Mouse (Mus musculus): ENCODE results near the gene Ciapin1. TPM values are rescaled to one million over a fixed set of nuclear protein-coding genes. Genes with fewer than 3 reads are reported as not detected.
A peak's percentile ranks its signal among the peaks of the same experiment; 100 is the strongest.

The Ciapin1 gene
- total RNA-seq (2014; rRNA removed) = 9.5 and 11.9 TPM in 2 replicates
- 48.9 and 57.3 TPM in 2 replicates for polyA plus RNA-seq (2012; rRNA removed)

DNA sequence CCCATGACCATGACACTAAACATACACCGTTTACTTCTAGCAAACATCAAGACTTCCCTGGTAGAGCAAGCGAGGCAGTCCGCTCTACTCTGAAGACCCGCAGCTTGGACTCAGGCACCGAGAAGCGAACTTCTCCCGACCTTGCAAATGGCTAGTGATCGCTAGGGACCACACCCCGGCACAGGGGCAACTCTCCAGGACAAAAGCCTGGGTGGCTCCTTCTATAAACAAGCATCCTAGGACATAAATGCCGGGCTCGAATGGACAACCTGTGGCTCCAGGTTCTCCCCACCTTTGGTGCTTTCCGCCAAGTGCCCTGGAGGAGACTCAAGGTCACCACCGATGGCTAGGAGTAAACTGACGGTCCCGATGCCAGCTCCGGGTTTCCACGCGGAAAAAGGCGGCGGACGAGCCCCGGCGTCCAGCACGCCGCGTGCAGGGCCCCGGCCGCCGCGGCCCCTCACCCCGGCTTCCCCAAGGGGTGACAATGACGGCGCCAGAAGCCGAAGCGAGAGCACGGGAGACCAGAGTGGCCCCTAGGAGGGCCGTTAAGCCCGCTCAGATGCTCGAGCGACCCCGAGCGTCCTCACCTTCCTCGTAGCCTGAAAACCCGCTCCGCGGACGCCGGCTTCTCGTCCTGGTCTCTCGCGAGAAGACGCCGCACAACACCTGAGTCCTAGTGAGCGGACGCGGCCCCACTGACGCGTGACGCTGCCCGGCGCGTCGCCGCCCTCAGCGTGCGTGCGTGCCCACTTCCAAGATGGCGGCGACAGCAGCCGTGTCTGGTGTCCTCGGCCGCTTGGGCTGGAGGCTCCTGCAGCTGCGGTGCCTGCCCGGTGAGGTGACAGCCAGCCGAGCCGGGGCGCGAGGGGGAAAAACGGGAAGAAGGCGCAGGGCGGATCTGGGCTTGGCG is at the start of gene Ciapin1, which contains the start of gene Coq9:
TSS of gene Ciapin1 (minus strand) at position 697 of the 913 bp plus-strand sequence.
TSS of gene Coq9 (plus strand) at position 660 of the 913 bp plus-strand sequence.
- peak; percentile 79 for DNase-seq (ENCODE audit: extremely low read depth, low read depth, low spot score)
- Histone ChIP-seq H3K27ac (replicated peaks; ENCODE audit: insufficient read depth, low read depth, low read length) (peak within 1 kb of the TSS; percentile 98), H3K4me1 (ENCODE audit: control insufficient read depth, insufficient read depth, low read length) (peaks cover 13% of the 10 kb centered on the region), H3K79me2 (ENCODE audit: control insufficient read depth, insufficient read depth, low read length) (peaks cover 12% of the 10 kb centered on the region; the same call in 1 of the 2 replicates), H3K9ac (ENCODE audit: low read depth, low read length) (peak within 1 kb of the TSS; percentile 96), H3K36me3 (ENCODE audit: control insufficient read depth, insufficient read depth, low read length) (no peaks in the 10 kb centered on the region; the same call in 1 of the 2 replicates), H3K4me3 (ENCODE audit: insufficient read depth, low read depth, low read length) (peak within 1 kb of the TSS; percentile 89), H3K27me3 (ENCODE audit: control insufficient read depth, insufficient read depth, low read length) (no peaks in the 10 kb centered on the region)
- WGBS = under 1% methylated on average over 82 of the region's 82 CpGs
- no peak for TF ChIP-seq CTCF (IDR thresholded peaks at IDR 0.05; ENCODE audit: low read depth, low read length)
- TF ChIP-seq POLR2A (IDR thresholded peaks at IDR 0.05; ENCODE audit: extremely low read depth, insufficient read depth, low read length) = peak; percentile 80; the same call in 1 of the 2 replicates

DNA sequence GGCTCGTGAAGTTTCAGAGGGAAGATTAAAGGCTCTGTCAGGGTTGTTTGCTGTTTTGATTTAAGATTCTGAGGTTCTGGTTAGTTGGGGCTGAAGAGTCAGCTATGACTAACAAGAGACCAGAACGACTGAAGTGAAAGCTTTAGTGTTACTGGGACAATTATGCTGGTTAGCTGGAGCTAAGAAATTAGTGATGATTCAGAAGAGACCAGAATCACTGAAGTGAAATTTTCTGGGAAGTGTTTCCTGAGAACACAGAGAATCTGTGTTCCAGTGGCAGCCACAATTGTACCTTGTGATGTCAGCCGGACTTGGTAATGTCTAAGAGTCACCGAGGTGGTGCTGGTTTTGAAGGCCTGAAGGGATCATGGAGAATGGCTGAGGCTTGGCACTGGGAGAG is 42.6 kb upstream of the Ciapin1 start:
- Histone ChIP-seq H3K4me3 (ENCODE audit: insufficient read depth, low read depth, low read length) (no peak overlapping the region), H3K36me3 (ENCODE audit: control insufficient read depth, insufficient read depth, low read length) (no peaks in the 10 kb centered on the region), H3K9ac (ENCODE audit: low read depth, low read length) (no peak overlapping the region), H3K4me1 (ENCODE audit: control insufficient read depth, insufficient read depth, low read length) (no peaks in the 10 kb centered on the region; the same call in 1 of the 2 replicates), H3K27ac (replicated peaks; ENCODE audit: insufficient read depth, low read depth, low read length) (no peak overlapping the region), H3K27me3 (ENCODE audit: control insufficient read depth, insufficient read depth, low read length) (no peaks in the 10 kb centered on the region), H3K79me2 (ENCODE audit: control insufficient read depth, insufficient read depth, low read length) (no peaks in the 10 kb centered on the region)
- WGBS = 78% methylated on average over 4 of the region's 4 CpGs
- no peak for DNase-seq (ENCODE audit: extremely low read depth, low read depth, low spot score)
- TF ChIP-seq POLR2A (IDR thresholded peaks at IDR 0.05; ENCODE audit: extremely low read depth, insufficient read depth, low read length) (no peak), CTCF (IDR thresholded peaks at IDR 0.05; ENCODE audit: low read depth, low read length) (no peak)

GRCm38 (mm10) chr8:94876820-94877219 is 38.7 kb upstream of the Ciapin1 start:
- no peak for DNase-seq (ENCODE audit: extremely low read depth, low read depth, low spot score)
- H3K4me1 ChIP-seq (ENCODE audit: control insufficient read depth, insufficient read depth, low read length) = no peaks in the 10 kb centered on the region; the same call in none of the 2 replicates
- H3K27me3 ChIP-seq (ENCODE audit: control insufficient read depth, insufficient read depth, low read length) = no peaks in the 10 kb centered on the region
- TF ChIP-seq CTCF (IDR thresholded peaks at IDR 0.05; ENCODE audit: low read depth, low read length) (no peak), POLR2A (IDR thresholded peaks at IDR 0.05; ENCODE audit: extremely low read depth, insufficient read depth, low read length) (no peak)
- no peak overlapping the region for H3K27ac ChIP-seq (replicated peaks; ENCODE audit: insufficient read depth, low read depth, low read length)
- H3K9ac ChIP-seq (ENCODE audit: low read depth, low read length) = no peak overlapping the region
- no peak overlapping the region for H3K4me3 ChIP-seq (ENCODE audit: insufficient read depth, low read depth, low read length)
- WGBS = 52% methylated on average over 3 of the region's 3 CpGs
- H3K79me2 ChIP-seq (ENCODE audit: control insufficient read depth, insufficient read depth, low read length) = no peaks in the 10 kb centered on the region
- no peaks in the 10 kb centered on the region for H3K36me3 ChIP-seq (ENCODE audit: control insufficient read depth, insufficient read depth, low read length)

DNA sequence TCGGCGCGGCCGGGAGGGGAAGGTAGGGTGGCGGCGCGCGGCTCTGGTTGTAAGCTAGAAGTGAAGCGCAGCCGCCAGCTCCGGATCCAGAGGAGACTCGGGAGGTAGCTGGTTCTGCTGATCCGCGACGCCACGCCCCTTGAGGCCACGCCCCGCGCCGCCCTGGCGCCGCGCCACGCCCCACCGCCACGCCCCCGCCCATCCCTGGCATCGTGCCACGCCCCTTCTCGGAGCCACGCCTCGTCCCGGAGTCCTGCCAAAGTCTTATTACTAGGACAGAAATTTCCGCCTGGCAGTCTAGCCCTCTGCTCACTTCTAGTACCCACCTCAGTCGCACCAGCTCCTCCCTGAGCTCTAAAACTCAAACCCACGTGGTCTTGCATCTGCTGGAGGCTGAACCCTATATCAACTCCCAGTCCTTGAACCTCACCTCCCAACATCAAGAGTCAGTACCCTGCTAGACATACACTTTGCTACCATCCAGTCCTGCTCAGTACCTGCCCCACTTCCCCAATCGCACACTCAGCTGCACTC is 38.1 kb upstream of the Ciapin1 start, which contains the start of gene Dok4:
TSS of gene Dok4 (minus strand) at position 134 of the 534 bp plus-strand sequence.
- TF ChIP-seq POLR2A (IDR thresholded peaks at IDR 0.05; ENCODE audit: extremely low read depth, insufficient read depth, low read length) (no peak), CTCF (IDR thresholded peaks at IDR 0.05; ENCODE audit: low read depth, low read length) (no peak)
- WGBS = 2% methylated on average over 29 of the region's 37 CpGs
- peak; percentile 53 for DNase-seq (ENCODE audit: extremely low read depth, low read depth, low spot score)
- no peaks in the 10 kb centered on the region for H3K36me3 ChIP-seq (ENCODE audit: control insufficient read depth, insufficient read depth, low read length)
- no peaks in the 10 kb centered on the region; the same call in none of the 2 replicates for H3K4me1 ChIP-seq (ENCODE audit: control insufficient read depth, insufficient read depth, low read length)
- H3K9ac ChIP-seq (ENCODE audit: low read depth, low read length) = peak within 1 kb of the TSS; percentile 56
- peak within 1 kb of the TSS; percentile 54 for H3K4me3 ChIP-seq (ENCODE audit: insufficient read depth, low read depth, low read length)
- H3K27me3 ChIP-seq (ENCODE audit: control insufficient read depth, insufficient read depth, low read length) = no peaks in the 10 kb centered on the region
- no peaks in the 10 kb centered on the region for H3K79me2 ChIP-seq (ENCODE audit: control insufficient read depth, insufficient read depth, low read length)
- H3K27ac ChIP-seq (replicated peaks; ENCODE audit: insufficient read depth, low read depth, low read length) = no peak within 1 kb of the TSS

DNA sequence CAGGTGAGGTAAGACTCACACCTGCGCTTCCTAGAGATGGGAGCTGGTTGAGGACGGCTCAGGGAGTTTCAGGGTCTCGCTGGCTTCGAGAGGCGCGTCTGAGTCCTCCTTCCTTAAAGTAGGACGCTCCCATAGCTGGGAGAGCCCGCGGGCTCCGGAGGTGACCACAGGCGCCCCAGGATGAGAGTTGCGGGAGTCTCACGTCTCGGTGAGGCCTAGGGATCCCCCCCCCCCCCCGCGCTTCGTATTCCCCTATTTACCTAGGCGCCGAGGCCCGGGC is 37.7 kb upstream of the Ciapin1 start:
- H3K79me2 ChIP-seq (ENCODE audit: control insufficient read depth, insufficient read depth, low read length) = no peaks in the 10 kb centered on the region
- TF ChIP-seq CTCF (IDR thresholded peaks at IDR 0.05; ENCODE audit: low read depth, low read length) (no peak), POLR2A (IDR thresholded peaks at IDR 0.05; ENCODE audit: extremely low read depth, insufficient read depth, low read length) (no peak)
- under 1% methylated on average over 20 of the region's 20 CpGs for WGBS
- H3K9ac ChIP-seq (ENCODE audit: low read depth, low read length) = peak overlapping the region; percentile 56
- H3K36me3 ChIP-seq (ENCODE audit: control insufficient read depth, insufficient read depth, low read length) = no peaks in the 10 kb centered on the region
- H3K4me3 ChIP-seq (ENCODE audit: insufficient read depth, low read depth, low read length) = peak overlapping the region; percentile 54
- no peak for DNase-seq (ENCODE audit: extremely low read depth, low read depth, low spot score)
- H3K4me1 ChIP-seq (ENCODE audit: control insufficient read depth, insufficient read depth, low read length) = no peaks in the 10 kb centered on the region; the same call in none of the 2 replicates
- no peak overlapping the region for H3K27ac ChIP-seq (replicated peaks; ENCODE audit: insufficient read depth, low read depth, low read length)
- no peaks in the 10 kb centered on the region; the same call in 1 of the 2 replicates for H3K27me3 ChIP-seq (ENCODE audit: control insufficient read depth, insufficient read depth, low read length)

All from liver, adult 2 months (tissue).